Mouse (Mus musculus) adrenal gland, adult (tissue): Measurements from ENCODE around the gene Slc37a1.

Source experiments
- DNase-seq, 2 experiments: peaks; one replicate each; pipeline ENCODE4 v3.0.0; 2022 to 2023; ENCODE audit warnings: low spot score in 1 of 2; ENCODE audit not compliant: inconsistent age in 2 of 2

Slc37a1 gene

GRCm38 (mm10) chr17:31315993-31316392 is 29.4 kb downstream of the Slc37a1 start:
- no peak for DNase-seq

- no peak for DNase-seq
Measured at GRCm38 (mm10) chr17:31316998-31317397, 30.4 kb downstream of the Slc37a1 start.

GRCm38 (mm10) chr17:31317521-31318272 is 31.1 kb downstream of the Slc37a1 start:
- no peak for DNase-seq

- no peak for DNase-seq
Measured at GRCm38 (mm10) chr17:31318906-31319767, 32.5 kb downstream of the Slc37a1 start.

GRCm38 (mm10) chr17:31321425-31321824 is 34.8 kb downstream of the Slc37a1 start:
- no peak for DNase-seq

- no peak for DNase-seq
Measured at GRCm38 (mm10) chr17:31322446-31322845, 35.9 kb downstream of the Slc37a1 start.

- no peak for DNase-seq
Measured at GRCm38 (mm10) chr17:31323379-31323778, 36.8 kb downstream of the Slc37a1 start.

GRCm38 (mm10) chr17:31324227-31324626 is 37.6 kb downstream of the Slc37a1 start:
- no peak for DNase-seq

- peak in 1 of 2 experiments; percentile 65 for DNase-seq
Measured at GRCm38 (mm10) chr17:31325451-31326219, 39.0 kb downstream of the Slc37a1 start.

- DNase-seq = no peak
Measured at GRCm38 (mm10) chr17:31326220-31326852, 39.7 kb downstream of the Slc37a1 start.

GRCm38 (mm10) chr17:31328466-31328865 is 41.9 kb downstream of the Slc37a1 start:
- no peak for DNase-seq

GRCm38 (mm10) chr17:31330622-31331021 is 44.0 kb downstream of the Slc37a1 start:
- peak; percentile 54 to 83 for DNase-seq

GRCm38 (mm10) chr17:31331273-31331672 is 44.7 kb downstream of the Slc37a1 start:
- no peak for DNase-seq

- no peak for DNase-seq
Measured at GRCm38 (mm10) chr17:31331920-31332319, 45.3 kb downstream of the Slc37a1 start.

- no peak for DNase-seq
Measured at GRCm38 (mm10) chr17:31332333-31332732, 45.7 kb downstream of the Slc37a1 start.

- no peak for DNase-seq
Measured at GRCm38 (mm10) chr17:31334509-31335260, 48.1 kb downstream of the Slc37a1 start.

- DNase-seq = no peak
Measured at GRCm38 (mm10) chr17:31335344-31336080, 48.9 kb downstream of the Slc37a1 start.

GRCm38 (mm10) chr17:31339769-31340168 is 53.2 kb downstream of the Slc37a1 start:
- DNase-seq = peak; percentile 26 to 59

- DNase-seq = no peak
Measured at GRCm38 (mm10) chr17:31342191-31342590, 55.6 kb downstream of the Slc37a1 start.
